Mouse (Mus musculus): ENCODE measurements around the gene Ncoa7.

DNA sequence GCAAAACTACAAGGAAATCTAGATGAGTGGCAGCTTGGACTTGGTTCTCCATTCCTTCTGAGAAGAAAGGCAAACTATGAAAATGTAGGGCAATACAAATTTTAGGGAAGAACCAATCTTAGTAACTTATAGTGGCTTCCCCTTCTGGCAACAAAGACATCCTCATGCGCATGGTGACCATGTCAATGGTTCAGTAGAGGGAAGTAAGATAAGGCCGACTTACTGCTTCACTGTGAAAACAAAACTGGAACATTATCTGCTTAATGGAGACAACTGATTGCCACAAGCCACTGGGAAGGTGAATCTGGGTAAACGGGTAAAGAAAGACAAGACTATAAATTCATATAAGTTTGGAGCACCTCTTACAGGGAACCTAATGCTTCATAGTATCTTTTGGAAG, 128.3 kb downstream of the Ncoa7 start:
- TF ChIP-seq POLR2A (IDR thresholded peaks at IDR 0.05; ENCODE audit: low read depth, low read length) = no peak
- no peak for TF ChIP-seq CTCF (conservative IDR thresholded peaks at IDR 0.05; ENCODE audit: insufficient read depth, insufficient read length, low read depth, low read length)
